In genomic region chr9:44511935-44512716, GRCm38 (mm10) we compare ENCODE assay signal across 11 mouse cellular contexts. TPM values are rescaled to one million over a fixed set of nuclear protein-coding genes. Genes with fewer than 3 reads are reported as not detected.
DNase-seq lines count a peak whose midpoint lies in the region; ATAC-seq and TF ChIP-seq lines count a peak whose summit lies in the region.
"Had no signal": no experiment of that assay in that cellular context is flagged by ENCODE, and none has a peak within 500 bp of the region (broad histone marks: within the 10 kb centered on the region; RNA-seq: fewer than 3 reads in every experiment).

No protein-coding gene starts in this region.

- no peak overlapping the region for H3K4me2 ChIP-seq in midbrain, postnatal 0 days (ENCODE audit: low read depth, low read length, poor library complexity, severe bottlenecking)
- H3K4me2 ChIP-seq: midbrain, embryonic 15.5 days had no signal

- H3K27ac ChIP-seq in layer of hippocampus, adult 2 months, result peak overlapping the region; percentile 63; the same call in 1 of the 2 replicates
- H3K27ac ChIP-seq in bone marrow, adult 2 months (ENCODE audit: control insufficient read depth, insufficient read depth, low read depth, low read length, poor library complexity), result peak overlapping the region; percentile 16; the same call in 1 of the 2 replicates
- H3K27ac ChIP-seq in midbrain, postnatal 0 days (ENCODE audit: low read depth, low read length), result no peak overlapping the region
- H3K27ac ChIP-seq: midbrain, embryonic 15.5 days had no signal

- no peak for TF ChIP-seq CTCF in layer of hippocampus, adult 2 months (conservative IDR thresholded peaks at IDR 0.05)
- TF ChIP-seq CTCF in bone marrow, adult 2 months (IDR thresholded peaks at IDR 0.05; ENCODE audit: control insufficient read depth, insufficient read depth, low read length), result no peak
- TF ChIP-seq CTCF in midbrain, postnatal 0 days (IDR thresholded peaks at IDR 0.05), result no peak

- no peak overlapping the region for H3K4me3 ChIP-seq in layer of hippocampus, adult 2 months
- no peak overlapping the region for H3K4me3 ChIP-seq in bone marrow, adult 2 months (replicated peaks; ENCODE audit: control insufficient read depth, low read depth, low read length)
- H3K4me3 ChIP-seq in midbrain, postnatal 0 days (ENCODE audit: low read depth, low read length), result no peak overlapping the region
- H3K4me3 ChIP-seq: midbrain, embryonic 15.5 days had no signal

- H3K9me3 ChIP-seq in midbrain, postnatal 0 days (ENCODE audit: low read length), result no peaks in the 10 kb centered on the region
- H3K9me3 ChIP-seq: midbrain, embryonic 15.5 days had no signal

- peaks cover 25% of the 10 kb centered on the region for H3K36me3 ChIP-seq in midbrain, postnatal 0 days (ENCODE audit: insufficient read depth, low read length)

- no peak for TF ChIP-seq POLR2A in bone marrow, adult 2 months (IDR thresholded peaks at IDR 0.05; ENCODE audit: borderline replicate concordance, control insufficient read depth, low read depth, low read length)

- ATAC-seq in midbrain, postnatal 0 days (ENCODE audit: low FRiP score), result no peak

- peaks cover 17% of the 10 kb centered on the region for H3K4me1 ChIP-seq in bone marrow, adult 2 months (ENCODE audit: control insufficient read depth, insufficient read depth, low read length)
- peaks cover 11% of the 10 kb centered on the region; the same call in 1 of the 2 replicates for H3K4me1 ChIP-seq in midbrain, postnatal 0 days (ENCODE audit: insufficient read depth, low read length)

- 13% methylated on average over 9 of the region's 9 CpGs for WGBS in bone marrow, adult 2 months
- WGBS in midbrain, postnatal 0 days, result 71% methylated on average over 9 of the region's 9 CpGs

- H3K9ac ChIP-seq in midbrain, postnatal 0 days (replicated peaks; ENCODE audit: low read length, poor library complexity, severe bottlenecking), result no peak overlapping the region
- H3K9ac ChIP-seq: forebrain, postnatal 0 days; midbrain, embryonic 15.5 days had no signal

- peak; percentile 17 for DNase-seq in cerebellum, adult 11 months
- no peak for DNase-seq in cerebellum, adult 8-10 months
- DNase-seq in layer of hippocampus, adult 2 months (ENCODE audit: low spot score in 2 of 2), result no peak
- DNase-seq in layer of hippocampus, postnatal 36 days, result no peak
- DNase-seq in kidney, postnatal 4 days, result peak; percentile 19 to 41
- no peak for DNase-seq in midbrain, postnatal 0 days (ENCODE audit: low spot score)
- no peak for DNase-seq in frontal cortex, adult 2 months (ENCODE audit: extremely low spot score in 1 of 2, low spot score in 1 of 2)
- DNase-seq: adrenal gland, postnatal 25 days had no signal

- H3K27me3 ChIP-seq in midbrain, postnatal 0 days (ENCODE audit: insufficient read depth, low read length), result no peaks in the 10 kb centered on the region
- H3K27me3 ChIP-seq: midbrain, embryonic 15.5 days had no signal

RNA-seq across cellular contexts. Expression of gene Bcl9l, which starts 29.5 kb away (rescaled TPM):
- 10 to 100 TPM; 68.4 to 76.9 TPM for total RNA-seq in layer of hippocampus, adult 2 months (2021)
- 10 to 100 TPM; 70.9 to 75.7 TPM for total RNA-seq in layer of hippocampus, postnatal 36 days (2021)
- polyA plus RNA-seq in bone marrow, adult 2 months (2011; ENCODE audit: insufficient read depth, insufficient read length, low replicate concordance, missing spikeins), result 9.0 and 15.6 TPM in 2 replicates
- total RNA-seq in midbrain, postnatal 0 days (2014; rRNA removed), result 42.1 and 61.1 TPM in 2 replicates
- 10.0 and 10.4 TPM in 2 replicates for polyA plus RNA-seq in midbrain, postnatal 0 days (2015; fragmentation: Nextera tagmentation; extraction: Ambion mirVana)
- 20.1 and 21.7 TPM in 2 replicates for polyA plus RNA-seq in frontal cortex, adult 2 months (2012; rRNA removed)

RNA-seq across cellular contexts. Expression of gene Cxcr5, which starts 49.6 kb away (rescaled TPM):
- not detected for total RNA-seq in layer of hippocampus, adult 2 months (2021)
- total RNA-seq in layer of hippocampus, postnatal 36 days (2021), result not detected
- polyA plus RNA-seq in bone marrow, adult 2 months (2011; ENCODE audit: insufficient read depth, insufficient read length, low replicate concordance, missing spikeins), result 0.61 and 13.4 TPM in 2 replicates
- not detected in 2 replicates for total RNA-seq in midbrain, postnatal 0 days (2014; rRNA removed)
- polyA plus RNA-seq in midbrain, postnatal 0 days (2015; fragmentation: Nextera tagmentation; extraction: Ambion mirVana), result not detected in 2 replicates
- 0.04 TPM in 1 of 2 replicates, not detected in the other for polyA plus RNA-seq in frontal cortex, adult 2 months (2012; rRNA removed)
- total RNA-seq: forebrain, postnatal 0 days had no signal
- polyA plus RNA-seq: forebrain, postnatal 0 days; midbrain, embryonic 15.5 days had no signal

RNA-seq across cellular contexts. Expression of gene Upk2, which starts 57.4 kb away (rescaled TPM):
- not detected for total RNA-seq in layer of hippocampus, adult 2 months (2021)
- total RNA-seq in layer of hippocampus, postnatal 36 days (2021), result not detected
- not detected in 2 replicates for polyA plus RNA-seq in bone marrow, adult 2 months (2011; ENCODE audit: insufficient read depth, insufficient read length, low replicate concordance, missing spikeins)
- not detected in 2 replicates for total RNA-seq in midbrain, postnatal 0 days (2014; rRNA removed)
- polyA plus RNA-seq in midbrain, postnatal 0 days (2015; fragmentation: Nextera tagmentation; extraction: Ambion mirVana), result not detected in 2 replicates
- 0.19 TPM in 1 of 2 replicates, not detected in the other for polyA plus RNA-seq in frontal cortex, adult 2 months (2012; rRNA removed)
- total RNA-seq: adrenal gland, postnatal 25 days; forebrain, postnatal 0 days had no signal
- polyA plus RNA-seq: forebrain, postnatal 0 days; midbrain, embryonic 15.5 days had no signal

Comparison
In these comparisons a context has a peak if more than half of its experiments do, and no peak if none do; other contexts are left out.
1. DNase-seq: peak in cerebellum, adult 11 months (single experiment) and kidney, postnatal 4 days (2 of 2); none in cerebellum, adult 8-10 months (single experiment), layer of hippocampus, adult 2 months (0 of 2), layer of hippocampus, postnatal 36 days (0 of 2), midbrain, postnatal 0 days (single experiment) and frontal cortex, adult 2 months (0 of 2).